In the genomic region with DNA sequence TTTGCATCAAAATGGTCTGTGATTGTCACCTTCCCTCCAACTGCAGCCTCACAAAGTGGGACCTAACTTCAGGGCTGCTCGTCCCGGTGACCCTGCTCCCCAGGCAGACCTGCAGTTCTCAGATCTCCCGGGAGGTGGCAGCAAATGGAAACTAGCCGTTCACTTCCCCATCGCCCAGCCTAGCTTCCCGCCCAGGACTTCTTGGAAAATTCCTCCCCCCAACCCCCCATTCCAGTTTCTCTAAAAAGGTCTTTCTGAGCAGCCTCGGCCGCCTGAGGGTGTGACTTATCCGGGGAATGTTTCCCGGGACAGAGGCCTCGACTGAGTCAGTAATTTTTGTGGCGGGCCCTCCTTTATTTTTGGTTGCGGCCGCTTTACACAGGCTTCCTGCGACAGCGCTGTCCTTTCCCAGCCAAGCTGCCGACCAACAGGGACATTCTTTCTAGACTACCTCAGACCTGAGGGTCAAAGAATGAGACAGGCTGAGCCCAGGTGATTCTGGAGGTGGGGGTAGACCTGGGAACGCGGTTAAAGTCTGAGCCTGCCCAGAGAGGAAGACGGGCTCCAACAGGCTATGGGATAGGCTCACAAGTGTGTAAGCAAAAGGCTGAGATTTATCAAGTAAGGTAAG, we compare ENCODE assay signal across 8 mouse cellular contexts. TPM values are rescaled to one million over a fixed set of nuclear protein-coding genes. Genes with fewer than 3 reads are reported as not detected.
DNase-seq lines count a peak whose midpoint lies in the region; ATAC-seq and TF ChIP-seq lines count a peak whose summit lies in the region.

No protein-coding gene starts in this region.

- peak overlapping the region; percentile 71 for H3K4me2 ChIP-seq in heart, embryonic 13.5 days
- peak overlapping the region; percentile 54 for H3K4me2 ChIP-seq in kidney, postnatal 0 days (ENCODE audit: low read length)
- H3K4me2 ChIP-seq in liver, embryonic 13.5 days, result peak overlapping the region; percentile 68

- H3K36me3 ChIP-seq in heart, embryonic 13.5 days, result no peaks in the 10 kb centered on the region
- H3K36me3 ChIP-seq in kidney, postnatal 0 days (ENCODE audit: insufficient read depth, low read length), result no peaks in the 10 kb centered on the region
- H3K36me3 ChIP-seq in liver, embryonic 13.5 days, result no peaks in the 10 kb centered on the region
- H3K36me3 ChIP-seq in splenic B cell, adult 2 months (ENCODE audit: control insufficient read depth, insufficient read depth, low read length, poor library complexity, severe bottlenecking), result no peaks in the 10 kb centered on the region

- 3% methylated on average over 20 of the region's 20 CpGs for WGBS in heart, embryonic 13.5 days
- 1% methylated on average over 20 of the region's 20 CpGs for WGBS in kidney, postnatal 0 days
- WGBS in liver, embryonic 13.5 days (ENCODE audit: insufficient replicate concordance), result 10% methylated on average over 20 of the region's 20 CpGs

- H3K27me3 ChIP-seq in heart, embryonic 13.5 days (replicated peaks), result no peaks in the 10 kb centered on the region
- no peaks in the 10 kb centered on the region for H3K27me3 ChIP-seq in kidney, postnatal 0 days (ENCODE audit: insufficient read depth, low read length)
- H3K27me3 ChIP-seq in liver, embryonic 13.5 days, result no peaks in the 10 kb centered on the region
- H3K27me3 ChIP-seq in splenic B cell, adult 2 months (ENCODE audit: control insufficient read depth, insufficient read depth, low read length, poor library complexity, severe bottlenecking), result 0 out of 2 replicates have a peak, but pooled peaks cover 1% of the 10 kb centered on the region

- DNase-seq in CD4-positive helper T cell, adult 2 months (ENCODE audit: low read depth, low spot score), result peak; percentile 39
- DNase-seq in kidney, postnatal 0 days (ENCODE audit: low spot score), result peak; percentile 93
- DNase-seq in liver, embryonic 13.5 days, result peak; percentile 68
- DNase-seq in natural killer cell, adult 2 months (ENCODE audit: low spot score in 2 of 2), result peak; percentile 49 to 60
- peak; percentile 71 for DNase-seq in splenic B cell, adult 2 months (ENCODE audit: low read depth, low spot score)

- peak overlapping the region; percentile 53 for H3K4me3 ChIP-seq in brown adipose tissue, adult 24 weeks (ENCODE audit: insufficient read depth, low read depth, low read length)
- peak overlapping the region; percentile 51 for H3K4me3 ChIP-seq in heart, embryonic 13.5 days
- H3K4me3 ChIP-seq in kidney, postnatal 0 days (replicated peaks; ENCODE audit: low read depth, low read length), result peak overlapping the region; percentile 17
- peak overlapping the region; percentile 52 for H3K4me3 ChIP-seq in liver, embryonic 13.5 days (replicated peaks)

- H3K27ac ChIP-seq in brown adipose tissue, adult 24 weeks (replicated peaks; ENCODE audit: low read depth, low read length), result peak overlapping the region; percentile 85
- peak overlapping the region; percentile 46 for H3K27ac ChIP-seq in heart, embryonic 13.5 days (replicated peaks)
- peak overlapping the region; percentile 52 for H3K27ac ChIP-seq in kidney, postnatal 0 days
- H3K27ac ChIP-seq in liver, embryonic 13.5 days, result 0 out of 2 replicates have a peak overlapping the region, but pooled peaks have one; percentile 11

- ATAC-seq in erythroid progenitor cell, adult 5-6 weeks (replicated peaks; ENCODE audit: low FRiP score, poor library complexity, severe bottlenecking), result peak; percentile 76
- ATAC-seq in heart, embryonic 13.5 days (ENCODE audit: extremely low read depth, insufficient number of reproducible peaks, low FRiP score, low TSS enrichment), result 0 out of 2 replicates have a peak, but pooled peaks have one; percentile 21
- peak; percentile 71 for ATAC-seq in kidney, postnatal 0 days (replicated peaks; ENCODE audit: low FRiP score, low read depth)
- peak; percentile 46; the same call in 1 of the 2 replicates for ATAC-seq in liver, embryonic 13.5 days (ENCODE audit: low read depth)

- H3K4me1 ChIP-seq in brown adipose tissue, adult 24 weeks (ENCODE audit: control insufficient read depth, insufficient read depth, insufficient read length, low read length), result peaks cover under 1% of the 10 kb centered on the region; the same call in 1 of the 2 replicates
- H3K4me1 ChIP-seq in heart, embryonic 13.5 days, result peaks cover 23% of the 10 kb centered on the region
- H3K4me1 ChIP-seq in kidney, postnatal 0 days (replicated peaks; ENCODE audit: insufficient read depth, low read length), result peaks cover 2% of the 10 kb centered on the region; the same call in 1 of the 2 replicates
- H3K4me1 ChIP-seq in liver, embryonic 13.5 days (replicated peaks), result peaks cover 21% of the 10 kb centered on the region

- peak; percentile 92 for TF ChIP-seq CTCF in kidney, postnatal 0 days (IDR thresholded peaks at IDR 0.05; ENCODE audit: low read depth)

- no peaks in the 10 kb centered on the region; the same call in 1 of the 2 replicates for H3K9me3 ChIP-seq in heart, embryonic 13.5 days
- no peaks in the 10 kb centered on the region for H3K9me3 ChIP-seq in kidney, postnatal 0 days (replicated peaks; ENCODE audit: low read length)
- no peaks in the 10 kb centered on the region for H3K9me3 ChIP-seq in liver, embryonic 13.5 days (replicated peaks)

- H3K9ac ChIP-seq in heart, embryonic 13.5 days, result peak overlapping the region; percentile 79
- H3K9ac ChIP-seq in kidney, postnatal 0 days (ENCODE audit: low read depth, low read length), result peak overlapping the region; percentile 44
- H3K9ac ChIP-seq in liver, embryonic 13.5 days, result peak overlapping the region; percentile 61

RNA-seq across cellular contexts. Expression of a gene that starts 44.4 kb away (rescaled TPM):
- 8.3 and 9.4 TPM in 2 replicates for polyA plus RNA-seq in brown adipose tissue, adult 24 weeks (2012; ENCODE audit: insufficient read depth, insufficient read length, missing spikeins)
- 127 and 160 TPM in 2 replicates for total RNA-seq in erythroid progenitor cell, adult 5-6 weeks (2015; ENCODE audit: low replicate concordance)
- total RNA-seq in erythroid progenitor cell, adult 5-6 weeks (2017; ENCODE audit: low replicate concordance), result 152 and 167 TPM in 2 replicates
- polyA plus RNA-seq in heart, embryonic 13.5 days (2015; fragmentation: Nextera tagmentation; extraction: Ambion mirVana), result 14.7 and 15.9 TPM in 2 replicates
- polyA plus RNA-seq in kidney, postnatal 0 days (2015; fragmentation: Nextera tagmentation; extraction: Ambion mirVana), result 12.3 and 15.1 TPM in 2 replicates
- polyA plus RNA-seq in liver, embryonic 13.5 days (2015; fragmentation: Nextera tagmentation; extraction: Ambion mirVana), result 19.7 and 21.7 TPM in 2 replicates

RNA-seq across cellular contexts. Expression of a gene that starts 44.7 kb away (rescaled TPM):
- not detected in 2 replicates for polyA plus RNA-seq in brown adipose tissue, adult 24 weeks (2012; ENCODE audit: insufficient read depth, insufficient read length, missing spikeins)
- not detected in 2 replicates for total RNA-seq in erythroid progenitor cell, adult 5-6 weeks (2015; ENCODE audit: low replicate concordance)
- total RNA-seq in erythroid progenitor cell, adult 5-6 weeks (2017; ENCODE audit: low replicate concordance), result not detected in 2 replicates
- polyA plus RNA-seq in heart, embryonic 13.5 days (2015; fragmentation: Nextera tagmentation; extraction: Ambion mirVana), result not detected in 2 replicates
- not detected in 2 replicates for polyA plus RNA-seq in kidney, postnatal 0 days (2015; fragmentation: Nextera tagmentation; extraction: Ambion mirVana)
- polyA plus RNA-seq in liver, embryonic 13.5 days (2015; fragmentation: Nextera tagmentation; extraction: Ambion mirVana), result 0.10 and 0.24 TPM in 2 replicates

Comparison
In these comparisons a context has a peak if more than half of its experiments do, and no peak if none do; other contexts are left out.
1. Peak in every context shown above with its lines: DNase-seq, ATAC-seq, H3K4me3 ChIP-seq and H3K27ac ChIP-seq.
2. DNase-seq: peak in every context shown above with its lines; median percentile 93 in kidney, postnatal 0 days; 71 in splenic B cell, adult 2 months; 68 in liver, embryonic 13.5 days; 54 in natural killer cell, adult 2 months; 39 in CD4-positive helper T cell, adult 2 months.
3. H3K27ac ChIP-seq: peak in every context shown above with its lines; median percentile 85 in brown adipose tissue, adult 24 weeks; 52 in kidney, postnatal 0 days; 46 in heart, embryonic 13.5 days; 11 in liver, embryonic 13.5 days.
4. ATAC-seq: peak in every context shown above with its lines; median percentile 76 in erythroid progenitor cell, adult 5-6 weeks; 71 in kidney, postnatal 0 days; 46 in liver, embryonic 13.5 days; 21 in heart, embryonic 13.5 days.